In the genomic region with DNA sequence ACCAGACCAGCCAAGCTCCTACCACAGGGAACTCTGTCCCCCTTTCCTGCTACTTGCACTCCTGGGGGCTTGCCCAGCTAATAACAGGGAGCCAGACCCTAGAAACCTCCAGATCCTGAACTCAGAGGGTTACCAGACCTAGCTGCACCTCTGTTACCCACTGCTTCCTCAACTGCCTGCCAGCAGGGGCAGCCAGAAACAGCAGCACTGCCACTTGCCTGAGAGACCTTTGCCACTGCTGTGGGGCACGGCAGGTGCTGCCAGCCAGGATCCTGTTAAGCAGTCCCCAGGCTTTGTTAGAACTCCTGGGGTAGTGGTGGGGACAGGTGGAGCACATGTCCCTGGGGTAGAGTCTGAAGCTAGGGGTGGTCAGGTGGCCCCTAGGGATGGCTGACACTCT, we compare ENCODE assay signal across 17 mouse cellular contexts. TPM values are rescaled to one million over a fixed set of nuclear protein-coding genes. Genes with fewer than 3 reads are reported as not detected.
A peak's percentile ranks its signal among the peaks of the same experiment; 100 is the strongest.
DNase-seq lines count a peak whose midpoint lies in the region; TF ChIP-seq lines count a peak whose summit lies in the region.
"Had no signal": no experiment of that assay in that cellular context is flagged by ENCODE, and none has a peak within 500 bp of the region (broad histone marks: within the 10 kb centered on the region; RNA-seq: fewer than 3 reads in every experiment).

No protein-coding gene starts in this region.

- H3K27me3 ChIP-seq in heart, embryonic 10.5 days (ENCODE audit: insufficient read depth, poor library complexity, severe bottlenecking), result no peaks in the 10 kb centered on the region
- no peaks in the 10 kb centered on the region for H3K27me3 ChIP-seq in kidney, adult 2 months (replicated peaks; ENCODE audit: control insufficient read depth, insufficient read depth, low read length)
- no peaks in the 10 kb centered on the region for H3K27me3 ChIP-seq in embryonic facial prominence, embryonic 10.5 days (replicated peaks; ENCODE audit: low read depth, poor library complexity, severe bottlenecking)
- no peaks in the 10 kb centered on the region for H3K27me3 ChIP-seq in small intestine, adult 2 months (ENCODE audit: control insufficient read depth, insufficient read depth, low read length)
- H3K27me3 ChIP-seq: embryonic facial prominence, embryonic 13.5 days; hindbrain, embryonic 15.5 days; neural tube, embryonic 13.5 days had no signal

- TF ChIP-seq POLR2A in kidney, adult 2 months (IDR thresholded peaks at IDR 0.05; ENCODE audit: low read depth, low read length), result no peak
- no peak for TF ChIP-seq POLR2A in small intestine, adult 2 months (IDR thresholded peaks at IDR 0.05; ENCODE audit: low read depth, low read length)

- no peak for DNase-seq in heart, embryonic 10.5 days (ENCODE audit: low spot score)
- DNase-seq in heart, postnatal 4 days, result no peak
- peak; percentile 40 for DNase-seq in kidney, adult 2 months
- no peak for DNase-seq in kidney, postnatal 14 days
- DNase-seq in embryonic facial prominence, embryonic 10.5 days (ENCODE audit: low spot score), result no peak
- no peak for DNase-seq in left cerebral cortex, adult 11 months (ENCODE audit: low spot score)
- DNase-seq: adrenal gland, postnatal 10 days; gastrocnemius, postnatal 25 days; kidney, adult 8-10 months; lung, embryonic 14.5 days; thymus, adult 18-20 months had no signal

- H3K9me3 ChIP-seq in heart, embryonic 10.5 days, result no peaks in the 10 kb centered on the region
- H3K9me3 ChIP-seq in embryonic facial prominence, embryonic 10.5 days, result no peaks in the 10 kb centered on the region
- H3K9me3 ChIP-seq: embryonic facial prominence, embryonic 13.5 days; hindbrain, embryonic 15.5 days; megakaryocyte, embryonic 14.5 days; neural tube, embryonic 13.5 days had no signal

- peaks cover 94% of the 10 kb centered on the region for H3K4me1 ChIP-seq in heart, embryonic 10.5 days
- peaks cover 9% of the 10 kb centered on the region for H3K4me1 ChIP-seq in kidney, adult 2 months (ENCODE audit: control insufficient read depth, insufficient read depth, low read length)
- peaks cover 68% of the 10 kb centered on the region for H3K4me1 ChIP-seq in embryonic facial prominence, embryonic 10.5 days
- H3K4me1 ChIP-seq in small intestine, adult 2 months (ENCODE audit: control insufficient read depth, insufficient read depth, insufficient read length, low read length), result peaks cover 64% of the 10 kb centered on the region

- H3K27ac ChIP-seq in heart, embryonic 10.5 days, result peak overlapping the region; percentile 85
- no peak overlapping the region for H3K27ac ChIP-seq in kidney, adult 2 months (ENCODE audit: insufficient read depth, low read depth, low read length)
- peak overlapping the region; percentile 51 for H3K27ac ChIP-seq in embryonic facial prominence, embryonic 10.5 days (replicated peaks)
- H3K27ac ChIP-seq in small intestine, adult 2 months (ENCODE audit: insufficient read depth, low read depth, low read length), result peak overlapping the region; percentile 59
- H3K27ac ChIP-seq: embryonic facial prominence, embryonic 13.5 days; hindbrain, embryonic 15.5 days; left cerebral cortex, adult 2 months; neural tube, embryonic 13.5 days had no signal

- 84% methylated on average over 1 of the region's 1 CpGs for WGBS in heart, embryonic 10.5 days
- WGBS in kidney, adult 2 months, result 76% methylated on average over 1 of the region's 1 CpGs
- WGBS in embryonic facial prominence, embryonic 10.5 days, result 77% methylated on average over 1 of the region's 1 CpGs
- WGBS in small intestine, adult 2 months, result 19% methylated on average over 1 of the region's 1 CpGs

- no peaks in the 10 kb centered on the region for H3K36me3 ChIP-seq in heart, embryonic 10.5 days
- no peaks in the 10 kb centered on the region for H3K36me3 ChIP-seq in kidney, adult 2 months (ENCODE audit: control insufficient read depth, insufficient read depth, low read length)
- H3K36me3 ChIP-seq in embryonic facial prominence, embryonic 10.5 days (replicated peaks), result no peaks in the 10 kb centered on the region
- no peaks in the 10 kb centered on the region for H3K36me3 ChIP-seq in small intestine, adult 2 months (ENCODE audit: control insufficient read depth, insufficient read depth, low read length)
- H3K36me3 ChIP-seq: embryonic facial prominence, embryonic 13.5 days; hindbrain, embryonic 15.5 days; neural tube, embryonic 13.5 days had no signal

- peak; percentile 25; the same call in 1 of the 2 replicates for TF ChIP-seq CTCF in kidney, adult 2 months (conservative IDR thresholded peaks at IDR 0.05; ENCODE audit: insufficient read depth, insufficient read length, low read depth, low read length)
- 0 out of 2 replicates have a peak, but pooled peaks have one; percentile 15 for TF ChIP-seq CTCF in small intestine, adult 2 months (IDR thresholded peaks at IDR 0.05; ENCODE audit: extremely low read depth, insufficient read length, insufficient replicate concordance, low read depth, low read length)

- H3K4me3 ChIP-seq in heart, embryonic 10.5 days, result no peak overlapping the region
- no peak overlapping the region for H3K4me3 ChIP-seq in kidney, adult 2 months (ENCODE audit: insufficient read depth, low read depth, low read length)
- H3K4me3 ChIP-seq in embryonic facial prominence, embryonic 10.5 days, result no peak overlapping the region
- H3K4me3 ChIP-seq in small intestine, adult 2 months (ENCODE audit: low read depth, low read length), result no peak overlapping the region
- H3K4me3 ChIP-seq: embryonic facial prominence, embryonic 13.5 days; hindbrain, embryonic 15.5 days; left cerebral cortex, adult 2 months; megakaryocyte, embryonic 14.5 days; neural tube, embryonic 13.5 days had no signal

RNA-seq across cellular contexts. Expression of a gene that starts 30.1 kb away (rescaled TPM):
- polyA plus RNA-seq in heart, embryonic 10.5 days (2016; fragmentation: Nextera tagmentation; extraction: Ambion mirVana), result 74.7 and 90.1 TPM in 2 replicates
- total RNA-seq in heart, postnatal 4 days (2021), result 10 to 100 TPM; 24.8 to 26.0 TPM
- polyA plus RNA-seq in kidney, adult 2 months (2012; rRNA removed), result 15.0 and 18.6 TPM in 2 replicates
- 85.4 and 85.8 TPM in 2 replicates for polyA plus RNA-seq in embryonic facial prominence, embryonic 10.5 days (2016; fragmentation: Nextera tagmentation; extraction: Ambion mirVana)
- polyA plus RNA-seq in small intestine, adult 2 months (2012; rRNA removed), result 24.6 and 173 TPM in 2 replicates
